Mouse (Mus musculus) CD4-positive helper T cell, adult 2 months (primary cell): ENCODE data around the gene Uqcc2.

Experiments
- DNase-seq: peaks from one replicate; pipeline ENCODE4 v3.0.0-alpha.2; 2012; ENCODE audit warnings: low read depth, missing footprints, low spot score

Uqcc2 gene

GRCm38 (mm10) chr17:27123813-27124375 is 9.8 kb downstream of the Uqcc2 start:
- DNase-seq = no peak

GRCm38 (mm10) chr17:27123103-27123502 is 10.6 kb downstream of the Uqcc2 start:
- no peak for DNase-seq

GRCm38 (mm10) chr17:27122701-27123100 is 11.0 kb downstream of the Uqcc2 start:
- no peak for DNase-seq

- DNase-seq = no peak
Measured at GRCm38 (mm10) chr17:27121781-27122180, 11.9 kb downstream of the Uqcc2 start.

- no peak for DNase-seq
Measured at GRCm38 (mm10) chr17:27121266-27121665, 12.4 kb downstream of the Uqcc2 start.

- no peak for DNase-seq
Measured at GRCm38 (mm10) chr17:27120561-27121024, 13.1 kb downstream of the Uqcc2 start.

GRCm38 (mm10) chr17:27119954-27120353 is 13.8 kb downstream of the Uqcc2 start:
- DNase-seq = no peak

- DNase-seq = no peak
Measured at GRCm38 (mm10) chr17:27119540-27119895, 14.2 kb downstream of the Uqcc2 start.

- peak; percentile 50 for DNase-seq
Measured at GRCm38 (mm10) chr17:27118676-27119539, 14.8 kb downstream of the Uqcc2 start.

GRCm38 (mm10) chr17:27110072-27110471 is 23.6 kb downstream of the Uqcc2 start:
- no peak for DNase-seq

- no peak for DNase-seq
Measured at GRCm38 (mm10) chr17:27107936-27108335, 25.8 kb downstream of the Uqcc2 start.

GRCm38 (mm10) chr17:27106745-27107144 is 27.0 kb downstream of the Uqcc2 start:
- DNase-seq = peak; percentile 51

- peak; percentile 30 for DNase-seq
Measured at GRCm38 (mm10) chr17:27105698-27106470, 27.8 kb downstream of the Uqcc2 start.

- no peak for DNase-seq
Measured at GRCm38 (mm10) chr17:27101675-27102074, 32.0 kb downstream of the Uqcc2 start.

- no peak for DNase-seq
Measured at GRCm38 (mm10) chr17:27095690-27096089, 38.0 kb downstream of the Uqcc2 start.

GRCm38 (mm10) chr17:27090068-27090467 is 43.6 kb downstream of the Uqcc2 start:
- DNase-seq = no peak

- peak; percentile 46 for DNase-seq
Measured at GRCm38 (mm10) chr17:27087426-27087825, 46.3 kb downstream of the Uqcc2 start.

GRCm38 (mm10) chr17:27085676-27086075 is 48.0 kb downstream of the Uqcc2 start:
- peak; percentile 74 for DNase-seq

GRCm38 (mm10) chr17:27083601-27084000 is 50.1 kb downstream of the Uqcc2 start:
- DNase-seq = peak; percentile 22

GRCm38 (mm10) chr17:27082796-27083195 is 50.9 kb downstream of the Uqcc2 start:
- DNase-seq = no peak

GRCm38 (mm10) chr17:27081868-27082267 is 51.8 kb downstream of the Uqcc2 start:
- DNase-seq = no peak

GRCm38 (mm10) chr17:27078499-27078898 is 55.2 kb downstream of the Uqcc2 start:
- no peak for DNase-seq
